Mouse (Mus musculus) A20 (cell line): ENCODE results near the gene Spin1.
A peak's percentile ranks its signal among the peaks of the same experiment; 100 is the strongest.

ENCODE experiments used
- DNase-seq: peaks from one replicate; pipeline ENCODE4 v3.0.0-alpha.2; 2011; ENCODE audit warnings: low read depth, low spot score

Gene Spin1

GRCm38 (mm10) chr13:51136315-51136714 lies 35.6 kb downstream of the Spin1 start:
- DNase-seq: no peak

GRCm38 (mm10) chr13:51136996-51137701 lies 36.5 kb downstream of the Spin1 start:
- no peak for DNase-seq

- DNase-seq: no peak
These were observed 37.0 kb downstream of the Spin1 start for GRCm38 (mm10) chr13:51137702-51138031.

GRCm38 (mm10) chr13:51147106-51147505 lies 46.4 kb downstream of the Spin1 start:
- DNase-seq: no peak

- DNase-seq: no peak
These were observed 52.4 kb downstream of the Spin1 start for GRCm38 (mm10) chr13:51152966-51153669.

- DNase-seq: no peak
These were observed 53.0 kb downstream of the Spin1 start for GRCm38 (mm10) chr13:51153670-51154030.

GRCm38 (mm10) chr13:51155178-51156013 lies 54.7 kb downstream of the Spin1 start:
- no peak for DNase-seq

GRCm38 (mm10) chr13:51156014-51156386 lies 55.3 kb downstream of the Spin1 start:
- DNase-seq: no peak

- DNase-seq: peak; percentile 66
These were observed 56.6 kb downstream of the Spin1 start for GRCm38 (mm10) chr13:51157291-51157690.

- DNase-seq: peak; percentile 39
These were observed 61.0 kb downstream of the Spin1 start for GRCm38 (mm10) chr13:51161672-51162071.

GRCm38 (mm10) chr13:51162246-51162645 lies 61.6 kb downstream of the Spin1 start:
- DNase-seq: no peak

- DNase-seq: no peak
These were observed 66.0 kb downstream of the Spin1 start for GRCm38 (mm10) chr13:51166711-51167110.

GRCm38 (mm10) chr13:51170215-51170614 lies 69.5 kb downstream of the Spin1 start:
- DNase-seq: no peak

- peak; percentile 73 for DNase-seq
These were observed 70.3 kb downstream of the Spin1 start, which contains the start of gene Nxnl2 for GRCm38 (mm10) chr13:51170691-51171680. Nxnl2 (plus strand) TSS chr13:51171022.

- DNase-seq: no peak
These were observed 71.9 kb downstream of the Spin1 start for GRCm38 (mm10) chr13:51172601-51173000.

- DNase-seq: no peak
These were observed 78.3 kb downstream of the Spin1 start for GRCm38 (mm10) chr13:51178932-51179331.

GRCm38 (mm10) chr13:51179362-51179761 lies 78.7 kb downstream of the Spin1 start:
- no peak for DNase-seq

GRCm38 (mm10) chr13:51182236-51182635 lies 81.6 kb downstream of the Spin1 start:
- DNase-seq: no peak

GRCm38 (mm10) chr13:51184896-51185295 lies 84.2 kb downstream of the Spin1 start:
- no peak for DNase-seq

GRCm38 (mm10) chr13:51190336-51190735 lies 89.7 kb downstream of the Spin1 start:
- no peak for DNase-seq
